Mouse (Mus musculus) ES-E14 (cell line): Measurements from ENCODE around the gene Plekho2.

Source experiments
- HCFC1 ChIP-seq: IDR thresholded peaks from 2 replicates; pipeline ENCODE4 v1.6.1; 2012; ENCODE audit warnings: low read length, inconsistent platforms, borderline replicate concordance; ENCODE audit not compliant: insufficient read depth
- ZC3H11A ChIP-seq: IDR thresholded peaks from 2 replicates; pipeline ENCODE4 v1.6.1; 2012; ENCODE audit warnings: low read depth, mild to moderate bottlenecking, inconsistent platforms, low read length, borderline replicate concordance

DNA sequence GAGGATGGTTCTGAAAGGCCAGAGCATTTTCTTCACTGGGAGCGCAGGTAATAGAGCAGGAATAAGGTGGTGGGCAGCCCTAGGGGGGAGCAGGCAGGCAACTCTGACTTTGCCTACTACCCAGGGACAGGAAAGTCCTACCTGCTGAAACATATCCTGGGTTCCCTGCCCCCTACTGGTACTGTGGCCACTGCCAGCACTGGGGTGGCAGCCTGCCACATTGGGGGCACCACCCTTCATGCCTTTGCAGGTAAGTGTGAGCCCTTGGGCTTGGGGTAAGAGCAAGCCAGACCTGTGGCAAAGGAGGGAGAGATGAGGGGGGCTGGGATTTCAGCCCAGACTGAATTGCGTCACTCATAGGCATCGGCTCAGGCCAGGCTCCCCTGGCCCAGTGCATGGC lies 9.3 kb upstream of the Plekho2 start:
- TF ChIP-seq ZC3H11A (no peak), HCFC1 (no peak)
